Mouse (Mus musculus) lung, postnatal 0 days (tissue): ENCODE measurements at regions not wholly inside any gene's neighbourhood (a gene's known extent, or its start where the extent isn't known, plus 50 kb on each side); places are given as distances from the start of the nearest gene placed in this dataset.

Experiments used
- CTCF ChIP-seq: IDR thresholded peaks from 2 replicates; pipeline ENCODE4 v1.5.1; 2016; ENCODE audit warnings: antibody characterized with exemption, mild to moderate bottlenecking
- EP300 ChIP-seq: IDR thresholded peaks from 2 replicates; pipeline ENCODE4 v1.6.1; 2016; ENCODE audit warnings: antibody characterized with exemption, mild to moderate bottlenecking, control low read depth

DNA sequence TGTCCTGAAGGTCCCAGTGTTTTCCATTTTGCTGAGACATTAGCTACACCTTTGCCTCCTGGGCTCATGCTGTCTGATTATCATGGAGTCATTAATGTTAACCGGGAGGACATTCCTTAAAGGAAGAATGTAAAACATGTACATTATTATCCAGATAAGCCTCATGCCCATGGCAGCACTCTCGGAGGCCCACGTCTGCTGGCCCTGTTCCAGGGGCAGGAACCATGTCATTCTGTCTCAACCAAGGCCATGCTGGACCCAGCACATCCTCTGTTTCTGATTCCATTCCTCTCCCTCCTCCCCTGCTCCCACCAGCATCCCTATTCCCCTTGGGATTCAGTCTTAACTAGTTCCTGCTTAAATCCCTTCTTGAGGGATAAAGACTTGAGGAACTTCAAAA, 139.1 kb downstream of the Sptssa start:
- TF ChIP-seq CTCF (no peak), EP300 (no peak)
